Mouse (Mus musculus): Measurements from ENCODE around the gene Vmn2r112.
"Not testable (repeated sequence)": the region's sequence is repeated elsewhere in the genome, so short reads cannot be mapped to it uniquely, and the experiment has no call there.

Gene Vmn2r112

GRCm38 (mm10) chr17:22600651-22601050, at the start of gene Vmn2r112:
Gene Vmn2r112, plus strand, starts transcription at chr17:22600951.
- not testable (repeated sequence) for DNase-seq (ENCODE audit: low spot score in 2 of 2)

- not testable (repeated sequence) for DNase-seq (ENCODE audit: low spot score in 2 of 2)
Observed at GRCm38 (mm10) chr17:22573382-22573781, 27.4 kb upstream of the Vmn2r112 start, which contains the start of gene Vmn2r111. Gene Vmn2r111, minus strand, starts transcription at chr17:22573482.

GRCm38 (mm10) chr17:22630646-22631045, 29.9 kb downstream of the Vmn2r112 start:
- DNase-seq (ENCODE audit: low spot score in 2 of 2), result no peak

All from urinary bladder, postnatal 4 days (tissue).